Mouse (Mus musculus): ENCODE measurements at regions not wholly inside any gene's neighbourhood (a gene's known extent, or its start where the extent isn't known, plus 50 kb on each side); places are given as distances from the start of the nearest gene placed in this dataset.

DNA sequence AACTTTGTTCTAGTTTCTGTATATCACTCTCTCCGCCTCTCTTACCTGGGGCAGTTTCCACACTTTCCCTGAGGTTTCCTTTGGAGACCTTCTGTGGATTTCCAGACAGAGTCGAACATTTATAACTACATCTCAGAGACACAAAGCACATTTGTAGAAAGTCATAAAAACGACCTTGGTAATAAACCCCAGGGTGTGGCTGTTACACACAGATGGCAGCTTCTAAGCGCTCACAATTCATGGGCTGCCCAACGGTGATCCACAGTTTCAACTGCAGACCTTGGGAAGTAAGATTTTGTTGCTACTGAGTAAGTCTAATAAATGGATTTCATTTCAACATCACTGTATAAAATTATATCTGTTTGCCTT lies 59.4 kb upstream of the Ppp3ca start:
- TF ChIP-seq CTCF (IDR thresholded peaks at IDR 0.05; ENCODE audit: low read depth) (no peak), EP300 (IDR thresholded peaks at IDR 0.05; ENCODE audit: low read depth) (no peak)
